Mouse (Mus musculus) liver, embryonic 14.5 days (tissue): ENCODE measurements around the gene Lonp2. TPM values are rescaled to one million over a fixed set of nuclear protein-coding genes. Genes with fewer than 3 reads are reported as not detected.
A peak's percentile ranks its signal among the peaks of the same experiment; 100 is the strongest.

ENCODE experiments used
- ATAC-seq: fragments of 200-750 bp; cut with Nextera tagmentation; 2 replicates; pipeline ENCODE4 v1.8.0; 2017; ENCODE audit warnings: moderate number of reproducible peaks, mild to moderate bottlenecking, moderate library complexity; ENCODE audit not compliant: insufficient read depth
- DNase-seq, 3 experiments: peaks; one replicate each; pipeline ENCODE4 v3.0.0-alpha.2; 2012 to 2013; ENCODE audit warnings: low read depth in 3 of 3, low spot score in 3 of 3
- H3K27ac ChIP-seq: fragments of 300-500 bp; sonication (generic); 2 replicates; pipeline ENCODE4 v1.5.1; 2014; ENCODE audit warnings: moderate library complexity, mild to moderate bottlenecking, control low read depth, inconsistent platforms
- H3K27me3 ChIP-seq: fragments of 300-500 bp; sonication (generic); 2 replicates; pipeline ENCODE4 v1.6.1; 2014; ENCODE audit warnings: mild to moderate bottlenecking, low read length, moderate library complexity; ENCODE audit not compliant: control insufficient read depth, insufficient read depth
- H3K36me3 ChIP-seq: fragments of 300-500 bp; sonication (generic); replicated peaks from 2 replicates; pipeline ENCODE4 v1.6.1; 2014; ENCODE audit warnings: low read depth; ENCODE audit not compliant: control insufficient read depth, insufficient read depth
- H3K4me1 ChIP-seq, 2 experiments: fragments of 200-500 bp in 1 of 2; fragments of 300-500 bp in 1 of 2; sonication (generic) in 1 of 2; replicated peaks; 2 replicates each; pipeline ENCODE4 v1.6.1; 2012 to 2014; ENCODE audit warnings: antibody characterized with exemption in 1 of 2, inconsistent platforms in 1 of 2, low read length in 1 of 2; ENCODE audit not compliant: control insufficient read depth in 2 of 2, insufficient read depth in 2 of 2
- H3K4me2 ChIP-seq: fragments of 300-500 bp; sonication (generic); 2 replicates; pipeline ENCODE4 v1.6.1; 2014; ENCODE audit warnings: low read depth, mild to moderate bottlenecking, control low read depth, moderate library complexity
- H3K4me3 ChIP-seq, 2 experiments: fragments of 200-500 bp in 1 of 2; fragments of 300-500 bp in 1 of 2; sonication (generic) in 1 of 2; 2 replicates each; pipeline ENCODE4 v1.5.1; 2012 to 2014; ENCODE audit warnings: low read depth in 2 of 2, low read length in 2 of 2, mild to moderate bottlenecking in 2 of 2, control low read depth in 1 of 2, inconsistent platforms in 1 of 2, moderate library complexity in 1 of 2; ENCODE audit not compliant: insufficient read depth in 1 of 2
- H3K9ac ChIP-seq: fragments of 300-500 bp; sonication (generic); replicated peaks from 2 replicates; pipeline ENCODE4 v1.6.1; 2014; ENCODE audit warnings: mild to moderate bottlenecking, control low read depth, moderate library complexity
- H3K9me3 ChIP-seq: fragments of 300-500 bp; sonication (generic); 2 replicates; pipeline ENCODE4 v1.6.1; 2016; ENCODE audit warnings: low read length, mixed read lengths; ENCODE audit not compliant: control insufficient read depth
- CTCF ChIP-seq: IDR thresholded peaks from 2 replicates; pipeline ENCODE4 v1.5.1; 2016; ENCODE audit warnings: antibody characterized with exemption, low read depth, control low read depth
- EP300 ChIP-seq: IDR thresholded peaks from 2 replicates; pipeline ENCODE4 v1.6.1; 2016; ENCODE audit warnings: antibody characterized with exemption, low read depth
- WGBS: fragments of 180-500 bp; shearing (Covaris S2); extraction: QIAGEN DNeasy Blood & Tissue Kit; methylation state at CpG from one replicate; pipeline ENCODE4 v1.1.7; 2014; ENCODE audit not compliant: insufficient replicate concordance; 5-methylcytosine and 5-hydroxymethylcytosine counted together
- polyA plus RNA-seq, 2 experiments: library from polyadenylated mRNA; depleted of rRNA in 1 of 2; stranded (reverse) in 1 of 2; unstranded in 1 of 2; fragments of >200 nt; fragmentation: Nextera tagmentation in 1 of 2; extraction: Ambion mirVana in 1 of 2; gene quantifications; 2 replicates each; pipeline versions ENCODE4 v1.2.1 to v1.2.3; 2012 to 2014

Lonp2 gene
- polyA plus RNA-seq (2012; rRNA removed) (15.3 and 16.6 TPM in 2 replicates), polyA plus RNA-seq (2014; fragmentation: Nextera tagmentation; extraction: Ambion mirVana) (34.2 and 36.3 TPM in 2 replicates)

DNA sequence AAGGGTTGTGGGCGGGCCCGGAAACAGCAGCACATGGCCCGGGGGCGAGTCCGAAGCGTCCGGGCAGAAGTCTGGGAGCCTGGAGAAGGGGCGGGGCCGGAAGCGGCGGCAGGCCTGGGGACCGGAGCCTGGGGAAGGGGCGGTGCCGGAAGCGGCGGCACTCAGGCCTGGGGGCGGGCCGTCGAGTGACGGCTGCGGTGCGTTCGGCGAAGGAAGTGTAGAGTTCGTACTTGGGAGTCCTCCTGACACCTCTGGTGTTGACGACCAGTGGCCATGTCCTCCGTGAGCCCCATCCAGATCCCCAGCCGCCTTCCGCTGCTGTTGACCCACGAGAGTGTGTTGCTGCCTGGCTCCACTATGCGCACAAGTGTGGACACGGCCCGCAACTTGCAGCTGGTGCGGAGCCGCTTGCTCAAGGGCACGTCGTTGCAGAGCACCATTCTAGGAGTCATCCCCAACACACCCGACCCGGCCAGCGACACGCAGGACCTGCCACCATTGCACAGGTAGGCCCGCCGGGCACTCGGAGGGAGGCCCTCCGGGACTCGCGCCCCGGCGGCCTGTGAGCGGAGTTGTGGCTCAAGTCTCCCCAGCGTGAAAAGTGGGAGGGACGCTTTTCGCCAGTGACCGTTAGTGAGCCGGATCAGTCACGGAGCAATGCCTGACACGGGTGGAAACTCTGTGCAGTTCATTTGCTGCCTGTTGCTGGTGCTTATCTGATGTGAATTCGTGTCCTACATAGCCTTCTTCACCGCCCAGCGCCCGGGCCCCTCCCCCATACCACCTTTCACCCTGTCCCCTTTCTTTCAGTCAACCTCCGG lies at the start of gene Lonp2:
Gene Lonp2, plus strand, starts transcription at position 133 of the 821 bp plus-strand sequence.
- Histone ChIP-seq H3K4me3 (peak within 1 kb of the TSS; percentile 91 to 94), H3K9me3 (no peaks in the 10 kb centered on the region), H3K4me2 (peak within 1 kb of the TSS; percentile 94), H3K9ac (peak within 1 kb of the TSS; percentile 87), H3K27me3 (no peaks in the 10 kb centered on the region), H3K36me3 (no peaks in the 10 kb centered on the region), H3K4me1 (peaks cover 6 to 12% of the 10 kb centered on the region in 2 experiments), H3K27ac (peak within 1 kb of the TSS; percentile 50)
- under 1% methylated on average over 62 of the region's 62 CpGs for WGBS
- ATAC-seq = peak; percentile 100
- TF ChIP-seq EP300 (no peak), CTCF (no peak)
- DNase-seq = peak; percentile 87 to 89 (median 88)

DNA sequence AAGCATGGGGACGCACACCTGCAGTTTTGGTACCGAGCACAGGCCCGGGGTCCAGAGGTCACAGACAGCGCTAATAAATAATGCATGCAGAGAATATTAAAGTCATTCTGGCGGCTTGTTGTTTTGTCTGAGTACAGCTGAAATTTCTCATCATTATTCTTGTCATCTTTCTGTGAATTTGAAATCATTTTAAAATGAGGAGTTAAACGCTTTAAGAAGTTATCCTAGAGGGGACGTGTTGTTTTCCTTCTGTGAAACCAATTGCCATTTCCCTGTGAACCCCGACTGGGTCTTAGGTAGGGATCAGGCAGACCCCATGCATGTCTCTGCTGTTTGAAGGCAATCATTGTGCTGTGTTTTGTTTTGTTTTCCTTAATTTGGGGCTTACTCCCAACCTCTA lies 46.3 kb upstream of the Lonp2 start:
- DNase-seq (no peak), ATAC-seq (no peak)
- no peak overlapping the region for H3K4me3 ChIP-seq
- no peaks in the 10 kb centered on the region for H3K27me3 ChIP-seq
- no peaks in the 10 kb centered on the region for H3K36me3 ChIP-seq
- H3K9ac ChIP-seq = no peak overlapping the region
- WGBS = 75% methylated on average over 8 of the region's 8 CpGs
- peaks cover 0 to 2% of the 10 kb centered on the region in 2 experiments; a peak in 1 of 4 replicates for H3K4me1 ChIP-seq
- TF ChIP-seq CTCF (no peak), EP300 (no peak)
- H3K9me3 ChIP-seq = no peaks in the 10 kb centered on the region
- H3K4me2 ChIP-seq = no peak overlapping the region
- no peak overlapping the region for H3K27ac ChIP-seq

DNA sequence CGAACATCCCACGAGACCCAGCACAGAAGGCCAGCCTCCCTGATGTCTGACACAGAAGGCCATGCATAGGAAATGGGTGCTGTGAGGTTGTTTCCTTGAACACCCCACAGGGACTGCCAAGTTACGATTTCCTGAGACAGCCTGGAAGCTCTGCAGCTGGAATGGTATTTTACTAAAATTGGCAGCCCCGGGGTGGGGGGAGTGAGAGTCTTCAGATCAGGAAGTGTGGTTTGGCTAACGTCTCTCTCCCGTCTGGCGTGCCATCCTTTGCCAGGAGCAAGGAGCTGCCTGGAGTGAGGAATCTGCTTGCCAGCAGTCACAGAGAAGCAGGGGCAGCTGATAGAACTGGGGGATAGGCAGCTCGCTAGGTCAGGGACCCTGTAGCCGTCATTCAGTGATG lies 45.8 kb upstream of the Lonp2 start:
- no peaks in the 10 kb centered on the region for H3K9me3 ChIP-seq
- TF ChIP-seq EP300 (no peak), CTCF (no peak)
- H3K27me3 ChIP-seq = no peaks in the 10 kb centered on the region
- H3K9ac ChIP-seq = no peak overlapping the region
- H3K27ac ChIP-seq = no peak overlapping the region
- H3K4me2 ChIP-seq = no peak overlapping the region
- 19% methylated on average over 9 of the region's 9 CpGs for WGBS
- ATAC-seq (no peak), DNase-seq (no peak)
- H3K36me3 ChIP-seq = no peaks in the 10 kb centered on the region
- no peak overlapping the region for H3K4me3 ChIP-seq
- peaks cover 0 to 2% of the 10 kb centered on the region in 2 experiments; a peak in 1 of 4 replicates for H3K4me1 ChIP-seq

DNA sequence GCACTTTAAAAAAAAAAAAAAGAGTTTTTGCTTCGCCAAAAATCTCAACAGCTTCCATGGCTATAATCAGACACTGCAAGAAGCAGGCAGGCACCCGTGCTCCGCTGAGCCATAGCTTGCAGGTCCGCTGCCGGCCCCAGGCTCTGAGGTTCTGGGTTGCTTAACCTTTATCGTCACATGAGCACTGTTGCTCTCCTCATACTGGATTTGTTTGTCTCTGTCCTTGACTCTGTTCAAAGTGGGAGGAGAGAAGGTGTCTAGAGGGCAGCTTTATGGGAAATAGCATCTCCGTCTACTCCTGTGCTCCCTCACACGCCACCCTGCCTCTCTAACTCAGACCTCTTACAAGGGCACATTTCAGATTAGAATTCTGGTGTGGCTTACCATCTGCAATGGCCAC lies 45.1 kb upstream of the Lonp2 start:
- 61% methylated on average over 8 of the region's 8 CpGs for WGBS
- no peak for TF ChIP-seq EP300
- no peak for TF ChIP-seq CTCF
- no peak for ATAC-seq

DNA sequence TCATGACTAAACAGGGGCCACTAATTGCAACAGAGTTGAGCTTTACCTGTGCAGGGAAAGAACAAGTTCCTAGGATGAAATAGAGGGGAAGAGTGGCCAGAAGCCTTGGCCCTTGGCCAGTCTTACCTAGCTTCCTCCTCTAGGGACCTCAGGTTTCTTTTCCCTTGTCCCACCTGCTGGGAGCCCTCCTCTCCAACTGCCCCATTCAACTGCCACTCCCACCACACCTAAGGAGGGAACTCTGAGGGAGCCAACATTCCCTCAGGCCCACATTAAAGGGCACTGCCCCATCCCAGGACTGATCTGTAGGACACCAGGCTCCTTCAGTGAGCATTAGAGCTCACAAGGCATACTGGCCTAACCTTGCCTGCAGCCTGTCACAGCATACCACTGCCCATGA lies 43.4 kb upstream of the Lonp2 start, which contains the start of gene Abcc12:
Gene Abcc12, minus strand, starts transcription at position 229 of the 400 bp plus-strand sequence.
- Histone ChIP-seq H3K9me3 (no peaks in the 10 kb centered on the region), H3K4me2 (no peak within 1 kb of the TSS), H3K27me3 (no peaks in the 10 kb centered on the region), H3K4me1 (peaks cover 0 to 2% of the 10 kb centered on the region in 2 experiments; a peak in 1 of 4 replicates), H3K27ac (no peak within 1 kb of the TSS), H3K36me3 (no peaks in the 10 kb centered on the region), H3K4me3 (no peak within 1 kb of the TSS), H3K9ac (no peak within 1 kb of the TSS)
- no peak for DNase-seq
- ATAC-seq = no peak
- TF ChIP-seq CTCF = no peak
- no peak for TF ChIP-seq EP300

More for the DNA sequence above, 45.1 kb upstream of the Lonp2 start:
- Histone ChIP-seq H3K4me1 (peaks cover 0 to 2% of the 10 kb centered on the region in 2 experiments; a peak in 1 of 4 replicates), H3K27ac (no peak overlapping the region), H3K9me3 (no peaks in the 10 kb centered on the region), H3K9ac (no peak overlapping the region), H3K36me3 (no peaks in the 10 kb centered on the region), H3K4me3 (no peak overlapping the region), H3K4me2 (no peak overlapping the region), H3K27me3 (no peaks in the 10 kb centered on the region)
- no peak for DNase-seq
